Mouse (Mus musculus) CH12.LX (cell line): ENCODE data around the gene Upp2. TPM values are rescaled to one million over a fixed set of nuclear protein-coding genes. Genes with fewer than 3 reads are reported as not detected.

Source experiments
- DNase-seq: peaks from one replicate; pipeline ENCODE4 v3.0.0-alpha.2; 2013; ENCODE audit errors: extremely low read depth
- H3K27ac ChIP-seq: 2 replicates; pipeline ENCODE4 v1.5.1; 2012; ENCODE audit warnings: low read depth, mild to moderate bottlenecking, control low read depth, moderate library complexity; ENCODE audit not compliant: insufficient read depth
- H3K27me3 ChIP-seq: replicated peaks from 2 replicates; pipeline ENCODE3; 2012; ENCODE audit warnings: inconsistent platforms
- H3K36me3 ChIP-seq, 2 experiments: replicated peaks in 1 of 2; 2 replicates each; pipeline versions ENCODE3 to v1.6.1; 2012; ENCODE audit warnings: inconsistent platforms in 1 of 2, low read length in 1 of 2, mild to moderate bottlenecking in 1 of 2, mixed read lengths in 1 of 2, moderate library complexity in 1 of 2; ENCODE audit not compliant: control insufficient read depth in 1 of 2, insufficient read depth in 1 of 2
- H3K4me1 ChIP-seq, 2 experiments: 2 replicates each; pipeline ENCODE4 v1.6.1; 2012; ENCODE audit warnings: inconsistent platforms in 1 of 2, moderate library complexity in 1 of 2; ENCODE audit not compliant: insufficient read depth in 2 of 2, control insufficient read depth in 1 of 2
- H3K4me2 ChIP-seq: 2 replicates; pipeline ENCODE4 v1.6.1; 2012; ENCODE audit warnings: low read depth, mild to moderate bottlenecking, control low read depth; ENCODE audit not compliant: poor library complexity, insufficient read depth, severe bottlenecking
- H3K4me3 ChIP-seq, 3 experiments: fragments of 150-350 bp in 1 of 3; sonication (generic) in 1 of 3; replicated peaks in 1 of 3; 2 replicates each; pipeline versions ENCODE3 to v1.5.1; 2011 to 2012; ENCODE audit warnings: low read depth in 2 of 3, low read length in 2 of 3, mild to moderate bottlenecking in 2 of 3, moderate library complexity in 2 of 3, control low read depth in 1 of 3, improper control_type of control experiment in 1 of 3, inconsistent platforms in 1 of 3, mixed read lengths in 1 of 3; ENCODE audit not compliant: poor library complexity in 1 of 3
- H3K79me2 ChIP-seq: replicated peaks from 2 replicates; pipeline ENCODE4 v1.6.1; 2012; ENCODE audit warnings: mild to moderate bottlenecking, moderate library complexity; ENCODE audit not compliant: control insufficient read depth, poor library complexity, insufficient read depth, severe bottlenecking; ENCODE audit errors: extremely low read depth
- H3K9ac ChIP-seq: 2 replicates; pipeline ENCODE4 v1.6.1; 2012; ENCODE audit warnings: low read depth, mild to moderate bottlenecking, control low read depth, moderate library complexity; ENCODE audit not compliant: insufficient read depth
- H3K9me3 ChIP-seq: replicated peaks from 2 replicates; pipeline ENCODE3; 2012; ENCODE audit warnings: low read length, inconsistent platforms, mixed read lengths
- CHD1 ChIP-seq: IDR thresholded peaks from 2 replicates; pipeline ENCODE4 v1.6.1; 2012; ENCODE audit warnings: low read depth, low read length, improper control_type of control experiment, inconsistent platforms
- ELF1 ChIP-seq: IDR thresholded peaks from 2 replicates; pipeline ENCODE4 v1.6.1; 2014; ENCODE audit warnings: low read depth, mild to moderate bottlenecking, inconsistent platforms, low read length, improper control_type of control experiment
- GABPA ChIP-seq: IDR thresholded peaks from 2 replicates; pipeline ENCODE4 v1.6.1; 2012; ENCODE audit warnings: low read depth, low read length, improper control_type of control experiment, inconsistent platforms; ENCODE audit not compliant: insufficient replicate concordance
- HCFC1 ChIP-seq: IDR thresholded peaks from 2 replicates; pipeline ENCODE4 v1.6.1; 2012; ENCODE audit warnings: low read depth, mild to moderate bottlenecking, inconsistent platforms, low read length, improper control_type of control experiment
- JUND ChIP-seq: conservative IDR thresholded peaks from 2 replicates; pipeline ENCODE4 v1.6.1; 2011; ENCODE audit warnings: low read depth, low read length, improper control_type of control experiment
- KAT2A ChIP-seq: IDR thresholded peaks from 2 replicates; pipeline ENCODE4 v1.6.1; 2012; ENCODE audit warnings: low read length, improper control_type of control experiment, inconsistent platforms; ENCODE audit not compliant: insufficient replicate concordance
- MAFK ChIP-seq: IDR thresholded peaks from 2 replicates; pipeline ENCODE4 v1.6.1; 2011; ENCODE audit warnings: low read length, improper control_type of control experiment; ENCODE audit not compliant: insufficient replicate concordance
- MAZ ChIP-seq: IDR thresholded peaks from 2 replicates; pipeline ENCODE4 v1.6.1; 2012; ENCODE audit warnings: low read depth, mild to moderate bottlenecking, inconsistent platforms, low read length, improper control_type of control experiment, moderate library complexity
- MYC ChIP-seq: IDR thresholded peaks from 2 replicates; pipeline ENCODE4 v1.6.1; 2011; ENCODE audit warnings: low read depth, mild to moderate bottlenecking, improper control_type of control experiment, low read length
- NELFE ChIP-seq: IDR thresholded peaks from 2 replicates; pipeline ENCODE4 v1.6.1; 2011; ENCODE audit warnings: low read depth, low read length, improper control_type of control experiment
- POLR2AphosphoS2 ChIP-seq: IDR thresholded peaks from 2 replicates; pipeline ENCODE4 v1.6.1; 2011; ENCODE audit warnings: low read depth, low read length, improper control_type of control experiment
- SIN3A ChIP-seq: IDR thresholded peaks from 2 replicates; pipeline ENCODE4 v1.6.1; 2012; ENCODE audit warnings: low read length, improper control_type of control experiment, inconsistent platforms
- SMC3 ChIP-seq: IDR thresholded peaks from 2 replicates; pipeline ENCODE4 v1.6.1; 2011; ENCODE audit warnings: low read depth, low read length, improper control_type of control experiment
- TBP ChIP-seq: conservative IDR thresholded peaks from 2 replicates; pipeline ENCODE4 v1.6.1; 2011; ENCODE audit warnings: low read depth, low read length, improper control_type of control experiment
- UBTF ChIP-seq: IDR thresholded peaks from 2 replicates; pipeline ENCODE4 v1.6.1; 2012; ENCODE audit warnings: low read depth, mild to moderate bottlenecking, inconsistent platforms, low read length, improper control_type of control experiment, moderate library complexity
- USF1 ChIP-seq: IDR thresholded peaks from 2 replicates; pipeline ENCODE4 v1.6.1; 2014; ENCODE audit warnings: low read depth, mild to moderate bottlenecking, inconsistent platforms, low read length, improper control_type of control experiment
- USF2 ChIP-seq: conservative IDR thresholded peaks from 2 replicates; pipeline ENCODE4 v1.6.1; 2011; ENCODE audit warnings: low read depth, low read length, improper control_type of control experiment
- dilution Hi-C: fragments of 300-500 bp; cut with MboI; formaldehyde crosslinking; loops from 2 replicates; pipeline ENCODE4 v1.14.3; 2020; ENCODE audit warnings: low sequenced_read_pairs; ENCODE audit not compliant: extremely low pct_unique_long_range_greater_than_20kb, extremely low pct_ligation_motif_present
- in situ Hi-C: fragments of 300-500 bp; cut with MboI; formaldehyde crosslinking; loops from 3 replicates; pipeline ENCODE4 v1.14.3; 2019; ENCODE audit warnings: low sequenced_read_pairs, low pct_ligation_motif_present, low pct_unique_long_range_greater_than_20kb, mixed read lengths
- polyA plus RNA-seq: library from polyadenylated mRNA; unstranded; fragments of >175 nt; gene quantifications from 2 replicates; pipeline ENCODE4 v1.2.1, GENCODE M21; 2012; ENCODE audit warnings: low read depth; ENCODE audit not compliant: insufficient read length
- total RNA-seq, 2 experiments: library from RNA; depleted of rRNA; stranded (reverse); fragments of 300-350 nt in 1 of 2; fragments of >200 nt in 1 of 2; gene quantifications; 2 replicates each; pipeline ENCODE4 v1.2.3; 2012 to 2014

Gene Upp2
- total and polyA plus RNA-seq, 3 experiments: not detected

GRCm38 (mm10) chr2:58795432-58795831, 228.3 kb downstream of the Upp2 start:
- no peak overlapping the region for H3K4me2 ChIP-seq
- no peak overlapping the region for H3K9ac ChIP-seq
- no peak overlapping the region for H3K27ac ChIP-seq
- H3K79me2 ChIP-seq: no peaks in the 10 kb centered on the region
- H3K27me3 ChIP-seq: no peaks in the 10 kb centered on the region
- H3K9me3 ChIP-seq: peaks cover 61% of the 10 kb centered on the region
- no peak overlapping the region for H3K4me3 ChIP-seq
- dilution Hi-C loops (no loop called here), in situ Hi-C loops (no loop called here)
- no peaks in the 10 kb centered on the region for H3K36me3 ChIP-seq
- no peak for DNase-seq
- no peaks in the 10 kb centered on the region for H3K4me1 ChIP-seq
- TF ChIP-seq USF2 (no peak), CHD1 (no peak)

DNA sequence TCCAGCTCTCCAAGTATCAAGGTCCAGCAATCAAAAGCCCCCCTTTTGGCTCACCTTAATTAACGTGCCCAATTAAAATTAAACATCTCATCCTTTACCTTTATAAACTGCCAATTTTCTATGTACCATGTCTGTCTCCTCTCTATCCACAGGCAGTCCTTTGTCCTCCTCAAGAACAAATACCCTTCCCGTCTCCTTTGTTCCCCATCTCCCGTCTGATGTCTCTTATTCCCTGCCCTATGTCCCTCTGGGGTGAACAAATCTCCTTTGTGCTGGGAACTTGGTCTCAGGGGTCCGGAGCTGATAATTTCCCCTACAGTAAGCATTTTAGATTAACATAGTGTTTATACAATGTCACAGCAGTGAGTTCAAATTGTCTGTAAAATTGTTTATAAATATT, 230.4 kb downstream of the Upp2 start:
- in situ Hi-C loops: no loop called here
- no peak overlapping the region for H3K27ac ChIP-seq
- no peak overlapping the region for H3K9ac ChIP-seq
- H3K9me3 ChIP-seq: peaks cover 62% of the 10 kb centered on the region
- H3K4me1 ChIP-seq: no peaks in the 10 kb centered on the region
- H3K27me3 ChIP-seq: no peaks in the 10 kb centered on the region
- H3K4me3 ChIP-seq: no peak overlapping the region
- no peak overlapping the region for H3K4me2 ChIP-seq
- H3K79me2 ChIP-seq: no peaks in the 10 kb centered on the region
- dilution Hi-C loops: no loop called here
- TF ChIP-seq MYC (no peak), NELFE (no peak), UBTF (no peak), SIN3A (no peak)
- no peak for DNase-seq
- H3K36me3 ChIP-seq: no peaks in the 10 kb centered on the region

GRCm38 (mm10) chr2:58799126-58799525, 232.0 kb downstream of the Upp2 start:
- no peaks in the 10 kb centered on the region for H3K79me2 ChIP-seq
- in situ Hi-C loops: no loop called here
- dilution Hi-C loops: no loop called here
- peaks cover 61% of the 10 kb centered on the region for H3K9me3 ChIP-seq
- no peaks in the 10 kb centered on the region for H3K27me3 ChIP-seq
- TF ChIP-seq USF1 (no peak), UBTF (no peak), JUND (no peak), CHD1 (no peak), HCFC1 (no peak), KAT2A (no peak), POLR2AphosphoS2 (no peak), MAFK (no peak), TBP (no peak), ELF1 (no peak), SMC3 (no peak), MAZ (no peak), GABPA (no peak), SIN3A (no peak)
- no peaks in the 10 kb centered on the region for H3K4me1 ChIP-seq
- no peak overlapping the region for H3K27ac ChIP-seq
- DNase-seq: no peak
- no peaks in the 10 kb centered on the region for H3K36me3 ChIP-seq
- no peak overlapping the region for H3K9ac ChIP-seq
- no peak overlapping the region for H3K4me3 ChIP-seq
- no peak overlapping the region for H3K4me2 ChIP-seq
